ENCODE assay signal across 21 mouse cellular contexts in the genomic region with DNA sequence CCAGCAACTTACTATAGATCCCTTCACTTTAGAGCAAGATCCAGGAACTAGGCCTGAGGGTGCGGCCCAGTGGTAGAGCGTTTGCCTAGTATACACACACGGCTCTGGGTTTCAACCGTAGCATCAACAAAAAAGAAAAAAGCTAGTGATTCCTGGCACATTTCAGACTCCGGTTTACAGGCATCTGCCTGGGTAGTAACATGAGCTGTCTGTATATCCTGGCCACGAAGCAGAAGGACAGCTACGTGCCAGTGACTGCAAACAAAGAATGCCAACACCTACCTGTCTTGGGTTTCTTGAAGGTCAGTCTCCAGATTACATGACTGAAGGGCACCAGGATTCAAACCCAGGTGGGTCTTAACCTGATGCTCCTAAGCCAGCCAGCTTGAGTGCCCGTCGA. TPM values are rescaled to one million over a fixed set of nuclear protein-coding genes. Genes with fewer than 3 reads are reported as not detected.
DNase-seq lines count a peak whose midpoint lies in the region; ATAC-seq and TF ChIP-seq lines count a peak whose summit lies in the region.
"Had no signal": no experiment of that assay in that cellular context is flagged by ENCODE, and none has a peak within 500 bp of the region (broad histone marks: within the 10 kb centered on the region; RNA-seq: fewer than 3 reads in every experiment).

No protein-coding gene starts in this region.

- no peak for TF ChIP-seq EP300 in stomach, postnatal 0 days (optimal IDR thresholded peaks at IDR 0.05)

- no peak for TF ChIP-seq CTCF in stomach, postnatal 0 days (IDR thresholded peaks at IDR 0.05; ENCODE audit: low read depth)

- no peak overlapping the region for H3K9ac ChIP-seq in lung, embryonic 15.5 days
- no peak overlapping the region for H3K9ac ChIP-seq in embryonic facial prominence, embryonic 13.5 days
- H3K9ac ChIP-seq in stomach, postnatal 0 days (ENCODE audit: low read length): no peak overlapping the region
- H3K9ac ChIP-seq: heart, embryonic 12.5 days; hindbrain, embryonic 13.5 days; liver, embryonic 14.5 days; midbrain, embryonic 15.5 days had no signal

- H3K27me3 ChIP-seq in lung, embryonic 15.5 days: no peaks in the 10 kb centered on the region
- H3K27me3 ChIP-seq in embryonic facial prominence, embryonic 13.5 days: no peaks in the 10 kb centered on the region
- no peaks in the 10 kb centered on the region for H3K27me3 ChIP-seq in limb, embryonic 10.5 days (ENCODE audit: low read depth, poor library complexity, severe bottlenecking)
- no peaks in the 10 kb centered on the region for H3K27me3 ChIP-seq in stomach, postnatal 0 days (ENCODE audit: control insufficient read depth, insufficient read depth, low read length)
- H3K27me3 ChIP-seq: heart, embryonic 12.5 days; hindbrain, embryonic 13.5 days; midbrain, embryonic 15.5 days; Patski had no signal

- H3K4me2 ChIP-seq in lung, embryonic 15.5 days: no peak overlapping the region
- 0 out of 2 replicates have a peak overlapping the region, but pooled peaks have one; percentile 27 for H3K4me2 ChIP-seq in embryonic facial prominence, embryonic 13.5 days
- H3K4me2 ChIP-seq in stomach, postnatal 0 days (replicated peaks; ENCODE audit: low read depth): no peak overlapping the region
- H3K4me2 ChIP-seq: heart, embryonic 12.5 days; hindbrain, embryonic 13.5 days; midbrain, embryonic 15.5 days had no signal

- H3K4me1 ChIP-seq in lung, embryonic 15.5 days: peaks cover 10% of the 10 kb centered on the region; the same call in 1 of the 2 replicates
- H3K4me1 ChIP-seq in embryonic facial prominence, embryonic 13.5 days: peaks cover 58% of the 10 kb centered on the region
- H3K4me1 ChIP-seq in limb, embryonic 10.5 days: peaks cover 19% of the 10 kb centered on the region
- peaks cover 12% of the 10 kb centered on the region for H3K4me1 ChIP-seq in stomach, postnatal 0 days (replicated peaks; ENCODE audit: control insufficient read depth, insufficient read depth)
- H3K4me1 ChIP-seq: midbrain, embryonic 15.5 days had no signal

- H3K4me3 ChIP-seq in lung, embryonic 15.5 days: no peak overlapping the region
- no peak overlapping the region for H3K4me3 ChIP-seq in embryonic facial prominence, embryonic 13.5 days
- H3K4me3 ChIP-seq in limb, embryonic 10.5 days: no peak overlapping the region
- H3K4me3 ChIP-seq in stomach, postnatal 0 days (ENCODE audit: low read depth, low read length): no peak overlapping the region
- H3K4me3 ChIP-seq: erythroblast, embryonic 14.5 days; heart, embryonic 12.5 days; hindbrain, embryonic 13.5 days; midbrain, embryonic 15.5 days; myocyte had no signal

- 63% methylated on average over 9 of the region's 9 CpGs for WGBS in lung, embryonic 15.5 days
- 46% methylated on average over 9 of the region's 9 CpGs for WGBS in embryonic facial prominence, embryonic 13.5 days
- WGBS in limb, embryonic 10.5 days: 87% methylated on average over 9 of the region's 9 CpGs
- 49% methylated on average over 9 of the region's 9 CpGs for WGBS in stomach, postnatal 0 days

- no peak for ATAC-seq in lung, embryonic 15.5 days (ENCODE audit: borderline replicate concordance, extremely low read depth, low FRiP score, low TSS enrichment)
- ATAC-seq in embryonic facial prominence, embryonic 13.5 days (ENCODE audit: insufficient number of reproducible peaks, insufficient read depth, low FRiP score, low TSS enrichment, low read depth): no peak
- ATAC-seq in stomach, postnatal 0 days (ENCODE audit: low FRiP score, low TSS enrichment): no peak
- no peak for ATAC-seq in cerebellum, adult (ENCODE audit: insufficient number of reproducible peaks, low FRiP score, low TSS enrichment)
- ATAC-seq: forebrain, embryonic 14.5 days; midbrain, embryonic 15.5 days; Patski had no signal

- no peaks in the 10 kb centered on the region for H3K36me3 ChIP-seq in lung, embryonic 15.5 days
- peaks cover 8% of the 10 kb centered on the region; the same call in 1 of the 2 replicates for H3K36me3 ChIP-seq in embryonic facial prominence, embryonic 13.5 days
- H3K36me3 ChIP-seq in limb, embryonic 10.5 days: peaks cover 60% of the 10 kb centered on the region
- H3K36me3 ChIP-seq in stomach, postnatal 0 days (ENCODE audit: control insufficient read depth, insufficient read depth, low read length): no peaks in the 10 kb centered on the region
- H3K36me3 ChIP-seq: heart, embryonic 12.5 days; midbrain, embryonic 15.5 days had no signal

- no peak for DNase-seq in lung, postnatal 36 days
- DNase-seq in limb, embryonic 10.5 days (ENCODE audit: low spot score): no peak
- DNase-seq in stomach, postnatal 0 days (ENCODE audit: low spot score): peak; percentile 25
- no peak for DNase-seq in cerebellum, adult 11-12 months
- DNase-seq: cerebellum, adult 11 months; cerebellum, postnatal 14 days; left cerebral cortex, postnatal 4 days had no signal

- H3K9me3 ChIP-seq in lung, embryonic 15.5 days: no peaks in the 10 kb centered on the region
- H3K9me3 ChIP-seq in embryonic facial prominence, embryonic 13.5 days: no peaks in the 10 kb centered on the region
- H3K9me3 ChIP-seq in limb, embryonic 10.5 days (replicated peaks): no peaks in the 10 kb centered on the region
- H3K9me3 ChIP-seq in stomach, postnatal 0 days (ENCODE audit: control insufficient read depth, low read length): no peaks in the 10 kb centered on the region
- H3K9me3 ChIP-seq: heart, embryonic 12.5 days; hindbrain, embryonic 13.5 days; midbrain, embryonic 15.5 days had no signal

- peak overlapping the region; percentile 2; the same call in 1 of the 2 replicates for H3K27ac ChIP-seq in lung, embryonic 15.5 days
- H3K27ac ChIP-seq in embryonic facial prominence, embryonic 13.5 days: peak overlapping the region; percentile 93
- H3K27ac ChIP-seq in limb, embryonic 10.5 days: peak overlapping the region; percentile 17; the same call in 1 of the 2 replicates
- H3K27ac ChIP-seq in stomach, postnatal 0 days (replicated peaks): peak overlapping the region; percentile 67; the same call in 1 of the 2 replicates
- H3K27ac ChIP-seq: hindbrain, embryonic 13.5 days; liver, embryonic 14.5 days; midbrain, embryonic 15.5 days had no signal

RNA-seq across cellular contexts. Expression of gene Fam102a, which starts 14.0 kb away (rescaled TPM):
- polyA plus RNA-seq in lung, embryonic 15.5 days (2015; fragmentation: Nextera tagmentation; extraction: Ambion mirVana): 12.3 and 12.6 TPM in 2 replicates
- 12.3 and 15.5 TPM in 2 replicates for polyA plus RNA-seq in embryonic facial prominence, embryonic 13.5 days (2015; fragmentation: Nextera tagmentation; extraction: Ambion mirVana)
- 12.0 and 14.0 TPM in 2 replicates for polyA plus RNA-seq in limb, embryonic 10.5 days (2016; fragmentation: Nextera tagmentation; extraction: Ambion mirVana)
- polyA plus RNA-seq in stomach, postnatal 0 days (2015; fragmentation: Nextera tagmentation; extraction: Ambion mirVana): 16.6 and 20.2 TPM in 2 replicates

RNA-seq across cellular contexts. Expression of gene Dpm2, which starts 21.5 kb away (rescaled TPM):
- polyA plus RNA-seq in lung, embryonic 15.5 days (2015; fragmentation: Nextera tagmentation; extraction: Ambion mirVana): 101 and 107 TPM in 2 replicates
- 112 and 116 TPM in 2 replicates for polyA plus RNA-seq in embryonic facial prominence, embryonic 13.5 days (2015; fragmentation: Nextera tagmentation; extraction: Ambion mirVana)
- polyA plus RNA-seq in limb, embryonic 10.5 days (2016; fragmentation: Nextera tagmentation; extraction: Ambion mirVana): 104 and 109 TPM in 2 replicates
- 87.5 and 91.8 TPM in 2 replicates for polyA plus RNA-seq in stomach, postnatal 0 days (2015; fragmentation: Nextera tagmentation; extraction: Ambion mirVana)

RNA-seq across cellular contexts. Expression of gene Pip5kl1, which starts 25.4 kb away (rescaled TPM):
- polyA plus RNA-seq in lung, embryonic 15.5 days (2015; fragmentation: Nextera tagmentation; extraction: Ambion mirVana): 0.30 and 0.39 TPM in 2 replicates
- 0.92 and 1.1 TPM in 2 replicates for polyA plus RNA-seq in embryonic facial prominence, embryonic 13.5 days (2015; fragmentation: Nextera tagmentation; extraction: Ambion mirVana)
- 1.0 and 2.7 TPM in 2 replicates for polyA plus RNA-seq in limb, embryonic 10.5 days (2016; fragmentation: Nextera tagmentation; extraction: Ambion mirVana)
- polyA plus RNA-seq in stomach, postnatal 0 days (2015; fragmentation: Nextera tagmentation; extraction: Ambion mirVana): 0.08 and 0.18 TPM in 2 replicates
- polyA plus RNA-seq: erythroblast, embryonic 14.5 days; lung, postnatal 0 days had no signal

RNA-seq across cellular contexts. Expression of gene 9430097D07Rik, which starts 26.3 kb away (rescaled TPM):
- polyA plus RNA-seq in lung, embryonic 15.5 days (2015; fragmentation: Nextera tagmentation; extraction: Ambion mirVana): 0.29 TPM in 1 of 2 replicates, not detected in the other
- 0.18 TPM in 1 of 2 replicates, not detected in the other for polyA plus RNA-seq in embryonic facial prominence, embryonic 13.5 days (2015; fragmentation: Nextera tagmentation; extraction: Ambion mirVana)
- polyA plus RNA-seq in limb, embryonic 10.5 days (2016; fragmentation: Nextera tagmentation; extraction: Ambion mirVana): 0.24 TPM in 1 of 2 replicates, not detected in the other
- not detected in 2 replicates for polyA plus RNA-seq in stomach, postnatal 0 days (2015; fragmentation: Nextera tagmentation; extraction: Ambion mirVana)
- polyA plus RNA-seq: erythroblast, embryonic 14.5 days; gonadal fat pad, adult 2 months; lung, postnatal 0 days; stomach, embryonic 14.5 days had no signal

RNA-seq across cellular contexts. Expression of gene St6galnac4, which starts 37.7 kb away (rescaled TPM):
- 25.9 and 26.1 TPM in 2 replicates for polyA plus RNA-seq in lung, embryonic 15.5 days (2015; fragmentation: Nextera tagmentation; extraction: Ambion mirVana)
- polyA plus RNA-seq in embryonic facial prominence, embryonic 13.5 days (2015; fragmentation: Nextera tagmentation; extraction: Ambion mirVana): 33.1 and 34.7 TPM in 2 replicates
- polyA plus RNA-seq in limb, embryonic 10.5 days (2016; fragmentation: Nextera tagmentation; extraction: Ambion mirVana): 26.0 and 26.1 TPM in 2 replicates
- polyA plus RNA-seq in stomach, postnatal 0 days (2015; fragmentation: Nextera tagmentation; extraction: Ambion mirVana): 7.4 and 7.7 TPM in 2 replicates

Comparison
In these comparisons a context has a peak if more than half of its experiments do, and no peak if none do; other contexts are left out.
1. H3K27ac ChIP-seq: peak in every context shown above with its lines; median percentile 93 in embryonic facial prominence, embryonic 13.5 days; 67 in stomach, postnatal 0 days; 17 in limb, embryonic 10.5 days; 2 in lung, embryonic 15.5 days.